Mouse (Mus musculus) hindbrain, embryonic 15.5 days (tissue): ENCODE measurements at regions not wholly inside any gene's neighbourhood (a gene's known extent, or its start where the extent isn't known, plus 50 kb on each side); places are given as distances from the start of the nearest gene placed in this dataset.

Experiments
- ATAC-seq: fragments of 200-750 bp; cut with Nextera tagmentation; 2 replicates; pipeline ENCODE4 v1.8.0; 2017; ENCODE audit warnings: low read depth, moderate number of reproducible peaks, moderate TSS enrichment; ENCODE audit not compliant: low FRiP score
- H3K27ac ChIP-seq: fragments of 300-500 bp; sonication (generic); replicated peaks from 2 replicates; pipeline ENCODE4 v1.5.1; 2015; ENCODE audit warnings: mild to moderate bottlenecking, inconsistent platforms
- H3K27me3 ChIP-seq: fragments of 300-500 bp; sonication (generic); 2 replicates; pipeline ENCODE4 v1.6.1; 2015; ENCODE audit warnings: control low read depth, inconsistent platforms
- H3K36me3 ChIP-seq: fragments of 300-500 bp; sonication (generic); 2 replicates; pipeline ENCODE4 v1.6.1; 2015; ENCODE audit warnings: control low read depth, inconsistent platforms
- H3K4me1 ChIP-seq: fragments of 300-500 bp; sonication (generic); replicated peaks from 2 replicates; pipeline ENCODE4 v1.6.1; 2015; ENCODE audit warnings: control low read depth, inconsistent platforms
- H3K4me2 ChIP-seq: fragments of 300-500 bp; sonication (generic); 2 replicates; pipeline ENCODE4 v1.6.1; 2015; ENCODE audit warnings: moderate library complexity, mild to moderate bottlenecking, inconsistent platforms
- H3K4me3 ChIP-seq: fragments of 300-500 bp; sonication (generic); 2 replicates; pipeline ENCODE4 v1.5.1; 2015; ENCODE audit warnings: mild to moderate bottlenecking, inconsistent platforms
- H3K9ac ChIP-seq: fragments of 300-500 bp; sonication (generic); 2 replicates; pipeline ENCODE4 v1.6.1; 2015; ENCODE audit warnings: inconsistent platforms
- H3K9me3 ChIP-seq: fragments of 300-500 bp; sonication (generic); 2 replicates; pipeline ENCODE4 v1.6.1; 2016; ENCODE audit warnings: control low read depth, inconsistent platforms
- WGBS: fragments of 180-500 bp; shearing (Covaris S2); methylation state at CpG from one replicate; pipeline ENCODE4 v1.1.7; 2015; 5-methylcytosine and 5-hydroxymethylcytosine counted together

DNA sequence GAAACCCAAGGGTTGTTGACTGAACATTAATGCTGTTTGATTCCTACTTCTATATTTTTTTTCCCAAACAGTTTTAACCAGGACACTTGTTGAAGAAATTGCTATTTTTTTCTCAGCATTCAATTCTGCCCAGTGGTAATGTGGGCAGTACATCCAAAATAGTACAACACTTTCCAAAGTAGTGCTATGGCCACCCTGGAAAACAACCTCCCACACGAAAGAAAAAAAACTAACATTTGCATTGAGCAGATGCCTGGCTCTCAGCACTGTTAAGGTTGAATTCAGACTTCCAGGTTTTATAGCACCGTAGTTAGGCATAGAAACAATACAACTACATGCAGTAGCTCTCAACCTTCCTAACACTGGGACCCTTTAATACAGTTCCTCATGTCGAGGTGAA, 167.1 kb upstream of the Nfe2l3 start:
- peaks cover 9% of the 10 kb centered on the region for H3K4me1 ChIP-seq
- no peaks in the 10 kb centered on the region for H3K36me3 ChIP-seq
- H3K27ac ChIP-seq: no peak overlapping the region
- H3K9ac ChIP-seq: no peak overlapping the region
- WGBS: 92% methylated on average over 3 of the region's 3 CpGs
- no peaks in the 10 kb centered on the region for H3K9me3 ChIP-seq
- H3K4me3 ChIP-seq: no peak overlapping the region
- no peak for ATAC-seq
- H3K4me2 ChIP-seq: no peak overlapping the region
- peaks cover 9% of the 10 kb centered on the region for H3K27me3 ChIP-seq

DNA sequence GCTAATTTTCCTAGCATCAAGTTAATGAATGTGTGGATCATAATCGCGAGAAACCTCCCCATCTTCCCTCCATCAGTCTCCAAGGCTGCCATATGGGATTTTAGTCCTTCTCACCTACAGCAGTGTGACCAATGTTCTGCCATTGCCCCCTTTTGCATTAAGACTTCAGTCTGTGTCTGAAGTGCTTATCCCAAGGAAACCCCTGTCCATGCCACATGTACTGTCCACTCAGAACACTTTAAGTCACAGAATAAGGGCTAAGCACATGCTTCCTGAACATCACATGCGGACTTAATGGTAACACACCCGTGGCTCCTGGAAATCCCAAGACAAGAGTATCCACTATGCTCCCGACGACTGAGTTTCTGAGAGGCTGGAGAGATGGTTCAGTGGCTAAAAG, 165.7 kb upstream of the Nfe2l3 start:
- no peak overlapping the region for H3K4me2 ChIP-seq
- no peak overlapping the region for H3K4me3 ChIP-seq
- peaks cover 18% of the 10 kb centered on the region for H3K4me1 ChIP-seq
- no peak overlapping the region for H3K9ac ChIP-seq
- H3K9me3 ChIP-seq: no peaks in the 10 kb centered on the region
- ATAC-seq: no peak
- H3K27me3 ChIP-seq: peaks cover 10% of the 10 kb centered on the region
- WGBS: 80% methylated on average over 6 of the region's 6 CpGs
- no peak overlapping the region for H3K27ac ChIP-seq
- no peaks in the 10 kb centered on the region for H3K36me3 ChIP-seq

DNA sequence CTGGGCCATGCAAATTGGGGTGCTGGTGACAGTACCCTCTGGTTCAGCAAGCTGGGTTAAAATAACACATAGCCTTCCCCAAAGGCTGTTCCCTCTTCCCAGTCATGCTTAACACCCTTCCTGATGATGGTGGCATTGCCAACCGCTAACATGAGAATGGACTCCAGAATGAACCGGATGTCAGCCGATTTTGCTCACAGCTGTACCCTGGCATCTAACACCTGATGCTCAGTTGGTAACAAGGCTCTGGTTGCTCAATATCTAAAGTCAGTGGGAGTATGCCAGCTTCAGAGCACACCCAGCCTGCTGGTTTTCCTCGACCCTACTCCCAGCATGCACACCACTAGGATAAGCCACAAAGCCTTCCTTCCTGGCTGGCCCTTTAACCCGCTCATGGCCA, 164.6 kb upstream of the Nfe2l3 start:
- Histone ChIP-seq H3K27me3 (peaks cover 10% of the 10 kb centered on the region), H3K36me3 (no peaks in the 10 kb centered on the region), H3K27ac (no peak overlapping the region), H3K4me3 (no peak overlapping the region), H3K9me3 (no peaks in the 10 kb centered on the region), H3K4me2 (no peak overlapping the region), H3K4me1 (peaks cover 18% of the 10 kb centered on the region), H3K9ac (no peak overlapping the region)
- 90% methylated on average over 5 of the region's 5 CpGs for WGBS
- ATAC-seq: no peak

DNA sequence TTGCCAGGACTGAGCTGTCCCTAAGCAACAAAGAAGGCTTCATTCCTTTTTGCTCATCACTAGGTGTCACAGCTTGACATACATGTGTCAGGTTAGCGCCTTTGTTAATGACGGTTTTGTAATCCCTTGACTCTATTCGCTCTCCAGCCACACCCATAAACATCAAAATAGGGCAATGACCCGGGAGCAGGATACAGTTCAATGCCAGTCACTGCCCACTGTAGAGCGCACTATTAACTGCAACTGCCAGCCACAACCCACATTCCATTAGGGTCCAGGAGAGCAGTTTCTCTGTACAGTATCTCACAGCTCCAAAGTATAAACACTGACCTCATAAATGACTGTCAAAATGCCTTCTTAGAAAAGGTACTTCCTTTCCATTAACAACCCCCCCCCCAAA, 163.5 kb upstream of the Nfe2l3 start:
- Histone ChIP-seq H3K4me2 (no peak overlapping the region; the same call in 1 of the 2 replicates), H3K4me1 (peaks cover 18% of the 10 kb centered on the region), H3K27me3 (peaks cover 10% of the 10 kb centered on the region), H3K4me3 (no peak overlapping the region), H3K36me3 (no peaks in the 10 kb centered on the region), H3K27ac (no peak overlapping the region), H3K9ac (no peak overlapping the region), H3K9me3 (no peaks in the 10 kb centered on the region)
- ATAC-seq: no peak
- WGBS: 78% methylated on average over 5 of the region's 5 CpGs

DNA sequence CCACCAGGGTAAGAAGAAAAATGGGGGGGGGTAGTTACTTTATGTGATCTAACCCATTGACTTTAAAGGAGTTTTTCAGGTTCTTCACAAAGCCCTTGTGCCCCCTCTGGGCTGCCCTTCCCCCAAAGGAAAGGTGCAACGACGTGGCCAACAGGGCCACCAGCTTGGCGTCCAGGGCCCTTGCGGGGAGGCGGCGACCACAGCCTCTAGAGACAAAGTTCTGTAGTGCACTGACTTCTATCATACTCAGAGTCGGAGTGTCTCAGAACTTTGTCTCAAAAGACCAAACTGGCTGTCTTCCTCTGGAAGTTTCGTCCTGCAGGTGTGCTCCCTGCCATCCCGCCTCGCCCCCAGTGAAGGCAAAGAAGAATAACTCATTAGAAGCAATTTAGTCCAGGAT, 162.9 kb upstream of the Nfe2l3 start:
- no peak overlapping the region for H3K27ac ChIP-seq
- peak overlapping the region; percentile 58 for H3K4me3 ChIP-seq
- no peaks in the 10 kb centered on the region for H3K9me3 ChIP-seq
- WGBS: 35% methylated on average over 10 of the region's 10 CpGs
- H3K36me3 ChIP-seq: no peaks in the 10 kb centered on the region
- peaks cover 18% of the 10 kb centered on the region for H3K4me1 ChIP-seq
- H3K4me2 ChIP-seq: peak overlapping the region; percentile 97
- H3K9ac ChIP-seq: no peak overlapping the region
- ATAC-seq: no peak
- peaks cover 10% of the 10 kb centered on the region for H3K27me3 ChIP-seq

DNA sequence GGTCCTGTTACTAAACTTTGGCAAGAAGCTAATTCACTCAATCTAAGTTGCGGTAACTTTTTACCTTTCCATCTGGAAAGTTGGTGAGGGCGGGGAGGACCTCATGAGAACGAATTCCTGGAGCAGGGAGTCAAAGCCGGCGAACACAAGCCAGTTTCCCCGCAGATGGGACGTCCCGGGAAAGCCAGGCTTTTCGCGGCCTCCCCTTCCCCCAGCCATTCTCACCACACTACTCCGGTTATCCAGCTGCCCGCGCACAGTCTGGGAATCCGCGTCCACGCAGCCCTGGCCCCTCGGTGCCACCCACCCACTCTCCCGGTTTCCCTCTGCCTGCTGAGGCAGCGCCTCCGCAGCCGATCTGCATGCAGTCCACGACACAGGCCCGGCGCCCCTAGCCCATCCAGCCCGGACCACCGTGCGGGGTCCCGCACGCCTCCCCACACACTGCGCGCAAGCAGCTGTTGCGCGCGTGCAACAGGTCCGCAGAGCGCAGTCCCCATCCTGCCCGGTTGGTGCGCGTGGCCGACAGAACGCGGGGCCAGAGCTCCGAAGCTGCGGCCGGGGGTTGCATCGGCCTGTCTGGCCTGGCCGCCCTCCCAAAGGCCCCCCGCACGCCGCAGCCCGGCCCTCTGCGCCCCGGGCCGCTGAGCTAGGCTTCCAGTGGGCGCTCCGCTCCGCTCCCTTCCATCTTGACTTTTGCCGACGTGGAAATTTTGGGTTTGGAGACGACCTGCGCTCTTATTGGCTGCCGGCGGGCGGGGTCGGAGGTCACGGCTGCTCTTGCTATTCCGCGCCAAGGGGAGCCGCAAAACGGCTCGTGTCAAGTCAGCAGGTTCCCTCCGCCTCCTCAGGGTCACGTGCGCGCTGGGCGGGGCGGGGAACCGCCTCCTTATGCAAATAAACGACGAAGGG, 162.0 kb upstream of the Nfe2l3 start:
- no peaks in the 10 kb centered on the region for H3K36me3 ChIP-seq
- H3K4me1 ChIP-seq: peaks cover 18% of the 10 kb centered on the region
- H3K4me2 ChIP-seq: peak overlapping the region; percentile 97
- peak overlapping the region; percentile 49 for H3K9ac ChIP-seq
- H3K27me3 ChIP-seq: peaks cover 10% of the 10 kb centered on the region
- under 1% methylated on average over 79 of the region's 80 CpGs for WGBS
- H3K27ac ChIP-seq: no peak overlapping the region; the same call in 1 of the 2 replicates
- H3K9me3 ChIP-seq: no peaks in the 10 kb centered on the region
- H3K4me3 ChIP-seq: peak overlapping the region; percentile 58
- peak; percentile 88 for ATAC-seq

DNA sequence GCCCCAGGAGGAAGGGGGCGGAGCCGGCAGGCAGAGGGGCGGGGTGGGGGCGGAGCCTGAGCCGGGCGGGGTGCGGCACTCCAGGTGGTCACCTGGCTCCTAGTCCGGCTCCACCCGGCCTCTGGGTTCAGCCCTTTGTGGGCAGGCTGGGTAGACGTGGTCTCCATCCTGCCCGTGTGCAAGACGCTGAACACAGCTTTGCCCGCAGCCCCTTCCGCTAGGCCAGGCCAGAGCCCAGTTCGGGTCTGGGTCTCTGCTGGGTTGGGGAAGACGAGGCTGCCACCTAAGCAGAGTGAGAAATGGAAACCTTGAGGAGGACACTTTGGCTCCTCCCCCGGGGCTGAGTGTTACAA, 161.4 kb upstream of the Nfe2l3 start:
- Histone ChIP-seq H3K36me3 (no peaks in the 10 kb centered on the region), H3K27me3 (peaks cover 10% of the 10 kb centered on the region), H3K27ac (0 out of 2 replicates have a peak overlapping the region, but pooled peaks have one; percentile 20), H3K9me3 (no peaks in the 10 kb centered on the region), H3K4me2 (peak overlapping the region; percentile 97), H3K4me1 (peaks cover 18% of the 10 kb centered on the region), H3K9ac (peak overlapping the region; percentile 49; the same call in 1 of the 2 replicates), H3K4me3 (peak overlapping the region; percentile 58)
- WGBS: 2% methylated on average over 16 of the region's 17 CpGs
- ATAC-seq: peak; percentile 83

DNA sequence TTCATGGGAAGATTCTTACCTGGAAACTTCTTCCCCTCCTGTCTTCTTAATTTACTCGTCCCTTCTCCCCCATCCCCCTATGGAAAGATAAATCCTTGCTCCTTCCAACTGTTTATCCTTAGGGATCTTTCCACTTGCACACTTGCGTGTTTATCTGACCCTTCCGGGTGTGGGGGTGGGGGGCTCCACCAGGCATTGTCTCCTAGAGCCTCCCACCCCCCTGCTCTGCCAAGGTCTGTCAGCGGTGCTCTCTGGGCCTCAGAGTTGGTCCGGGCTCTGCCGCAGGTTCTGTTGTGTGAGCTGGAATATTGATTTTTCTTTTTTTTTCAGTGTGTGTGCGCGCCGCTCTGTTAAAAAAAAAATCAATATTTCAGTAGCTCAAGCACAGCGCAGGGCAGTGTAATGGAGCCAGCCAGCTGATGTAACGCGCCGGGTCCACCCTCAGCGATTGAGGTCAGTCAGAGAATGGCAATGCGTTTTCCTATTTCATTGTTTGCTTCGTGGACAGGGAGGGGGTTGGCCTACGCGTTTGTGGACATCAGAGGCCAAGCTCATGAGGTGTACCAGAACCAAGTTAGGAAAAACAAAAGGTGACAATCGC, 160.2 kb upstream of the Nfe2l3 start:
- no peak for ATAC-seq
- Histone ChIP-seq H3K4me3 (no peak overlapping the region), H3K27ac (0 out of 2 replicates have a peak overlapping the region, but pooled peaks have one; percentile 25), H3K36me3 (no peaks in the 10 kb centered on the region), H3K9ac (no peak overlapping the region), H3K4me1 (peaks cover 18% of the 10 kb centered on the region), H3K9me3 (no peaks in the 10 kb centered on the region), H3K4me2 (0 out of 2 replicates have a peak overlapping the region, but pooled peaks have one; percentile 11), H3K27me3 (peaks cover 10% of the 10 kb centered on the region)
- WGBS: 75% methylated on average over 19 of the region's 19 CpGs

DNA sequence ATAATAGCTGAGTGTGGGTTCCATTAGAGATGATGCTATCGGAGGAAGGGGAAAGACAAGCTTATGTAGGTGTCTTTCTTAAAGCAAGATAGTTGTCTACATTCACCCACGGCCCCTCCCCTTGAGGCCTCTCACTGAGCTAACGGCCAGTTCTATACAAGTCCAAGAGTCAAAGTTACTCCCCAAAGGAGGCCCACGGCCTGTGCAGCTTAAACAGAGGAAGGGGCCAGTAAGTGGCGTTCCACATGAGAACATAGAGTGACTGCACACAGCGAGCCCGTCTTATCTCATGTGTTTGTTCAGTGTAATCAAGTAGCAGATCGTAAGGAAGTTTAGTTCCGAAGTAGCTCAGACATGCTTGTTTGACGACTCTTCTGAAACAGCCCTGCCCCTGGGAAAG, 153.0 kb upstream of the Nfe2l3 start:
- Histone ChIP-seq H3K4me3 (no peak overlapping the region), H3K27me3 (no peaks in the 10 kb centered on the region), H3K9me3 (no peaks in the 10 kb centered on the region), H3K9ac (no peak overlapping the region), H3K27ac (no peak overlapping the region), H3K4me1 (no peaks in the 10 kb centered on the region), H3K4me2 (no peak overlapping the region), H3K36me3 (no peaks in the 10 kb centered on the region)
- no peak for ATAC-seq
- 90% methylated on average over 10 of the region's 10 CpGs for WGBS

DNA sequence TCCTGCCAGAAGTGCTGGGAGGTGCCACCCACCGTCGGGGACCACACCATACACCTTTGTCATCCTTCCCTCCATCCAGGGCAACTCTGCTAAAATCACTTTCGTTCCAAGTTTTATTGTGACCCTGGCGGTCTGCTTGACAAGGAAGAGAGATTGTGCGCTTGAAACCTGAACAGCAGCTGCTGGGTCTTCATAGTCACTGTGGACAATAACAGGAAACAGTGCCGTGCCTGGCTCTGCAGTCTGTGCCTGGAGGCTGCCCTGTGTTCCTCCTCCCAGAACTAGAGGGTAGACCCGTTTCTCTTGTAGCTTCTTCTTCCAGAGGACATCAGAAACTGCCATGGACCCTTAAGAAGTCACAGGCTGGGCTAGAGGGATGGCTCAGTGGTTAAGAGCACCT, 152.2 kb upstream of the Nfe2l3 start:
- Histone ChIP-seq H3K27ac (no peak overlapping the region), H3K9me3 (no peaks in the 10 kb centered on the region), H3K36me3 (no peaks in the 10 kb centered on the region), H3K4me2 (no peak overlapping the region), H3K4me3 (no peak overlapping the region), H3K27me3 (no peaks in the 10 kb centered on the region), H3K4me1 (no peaks in the 10 kb centered on the region), H3K9ac (no peak overlapping the region)
- WGBS: 88% methylated on average over 7 of the region's 7 CpGs
- no peak for ATAC-seq

DNA sequence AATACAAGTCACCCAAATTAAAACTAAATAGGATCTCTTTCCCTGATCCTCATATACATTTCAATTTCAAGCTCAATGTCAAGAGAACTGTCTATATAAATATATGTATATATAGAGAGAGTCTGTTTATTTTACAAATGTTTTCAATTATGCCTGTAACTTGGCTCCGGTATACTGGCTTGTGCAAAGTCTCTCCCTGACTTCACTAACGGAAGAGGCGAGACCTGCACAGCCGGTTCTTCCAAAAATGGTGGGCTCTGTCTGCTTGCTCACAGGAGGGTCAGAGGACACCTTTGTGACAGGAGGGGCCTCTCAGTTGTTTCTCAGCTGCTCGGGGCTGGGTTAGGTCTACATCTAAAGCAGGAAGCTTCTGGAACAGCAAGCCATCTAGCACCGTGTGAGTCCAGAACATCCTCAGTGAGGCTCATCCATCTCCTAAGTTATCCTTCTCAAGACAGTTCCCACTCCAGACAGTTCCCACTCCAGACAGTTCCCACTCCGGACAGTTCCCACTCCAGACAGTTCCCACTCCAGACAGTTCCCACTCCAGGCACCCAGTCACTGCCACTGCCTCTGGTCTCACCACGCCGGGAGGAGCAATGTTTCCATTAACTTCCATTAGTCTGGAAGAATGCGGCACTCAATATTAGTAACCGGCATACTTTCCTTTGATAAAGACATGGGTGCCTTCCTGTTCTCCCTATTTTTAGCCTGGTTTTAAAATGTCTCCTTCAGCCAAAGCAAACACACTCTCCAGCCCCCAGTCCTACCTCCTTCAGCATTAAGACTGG, 148.4 kb upstream of the Nfe2l3 start:
- ATAC-seq: no peak
- no peaks in the 10 kb centered on the region for H3K27me3 ChIP-seq
- no peak overlapping the region for H3K4me2 ChIP-seq
- H3K36me3 ChIP-seq: no peaks in the 10 kb centered on the region
- H3K4me3 ChIP-seq: no peak overlapping the region
- H3K9ac ChIP-seq: no peak overlapping the region
- H3K4me1 ChIP-seq: no peaks in the 10 kb centered on the region
- H3K27ac ChIP-seq: no peak overlapping the region
- H3K9me3 ChIP-seq: no peaks in the 10 kb centered on the region
- WGBS: 86% methylated on average over 11 of the region's 11 CpGs

DNA sequence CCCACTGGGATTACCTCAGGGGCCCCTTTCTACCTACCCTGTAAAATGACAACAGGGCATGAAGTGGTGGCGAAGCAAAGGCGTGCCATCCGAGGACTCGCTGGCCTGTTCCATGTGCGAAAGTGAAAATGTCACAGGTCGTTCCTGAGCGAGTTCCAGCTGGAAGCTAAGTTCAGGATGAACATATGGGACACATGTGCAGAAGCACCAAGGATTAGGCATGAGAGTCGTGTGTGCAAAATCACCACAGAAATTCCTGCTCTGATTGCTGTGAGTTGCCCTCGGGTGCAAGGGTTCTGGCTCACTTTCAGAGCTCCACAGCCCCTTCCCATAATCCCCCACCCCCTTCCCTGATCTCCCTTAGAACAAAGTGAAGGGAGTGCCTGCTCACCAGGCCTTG, 147.6 kb upstream of the Nfe2l3 start:
- Histone ChIP-seq H3K4me2 (no peak overlapping the region), H3K36me3 (no peaks in the 10 kb centered on the region), H3K4me1 (no peaks in the 10 kb centered on the region), H3K4me3 (no peak overlapping the region), H3K27ac (no peak overlapping the region), H3K9me3 (no peaks in the 10 kb centered on the region), H3K27me3 (no peaks in the 10 kb centered on the region), H3K9ac (no peak overlapping the region)
- ATAC-seq: no peak
- WGBS: 87% methylated on average over 9 of the region's 9 CpGs
